Mouse (Mus musculus): ENCODE data around the gene Irak2. TPM values are rescaled to one million over a fixed set of nuclear protein-coding genes. Genes with fewer than 3 reads are reported as not detected.

Gene Irak2
- 8.5 and 16.6 TPM in 2 replicates for polyA plus RNA-seq (2021; fragmentation: Nextera tagmentation)
- long read RNA-seq, experiment 1, transcript Irak2-201 (13 exons, 3,196 nt) = major isoform, 49 of 76 reads
- long read RNA-seq, experiment 1, partial matches to known transcripts = 8 of 76 reads
- long read RNA-seq, experiment 1, other reads (novel, unspliced or antisense) = 7 of 76 reads
- long read RNA-seq, experiment 2, transcript Irak2-201 (13 exons, 3,196 nt) = major isoform, 6 of 11 reads
- long read RNA-seq, experiment 2, partial matches to known transcripts = 2 of 11 reads
- long read RNA-seq, experiment 2, other reads (novel, unspliced or antisense) = 3 of 11 reads

GRCm38 (mm10) chr6:113638302-113639040 is at the start of gene Irak2:
Gene Irak2, plus strand, starts transcription at chr6:113638467.

GRCm38 (mm10) chr6:113600543-113601139 is 37.6 kb upstream of the Irak2 start, which contains the start of gene Fancd2os:
Gene Fancd2os, minus strand, starts transcription at chr6:113600715.

DNA sequence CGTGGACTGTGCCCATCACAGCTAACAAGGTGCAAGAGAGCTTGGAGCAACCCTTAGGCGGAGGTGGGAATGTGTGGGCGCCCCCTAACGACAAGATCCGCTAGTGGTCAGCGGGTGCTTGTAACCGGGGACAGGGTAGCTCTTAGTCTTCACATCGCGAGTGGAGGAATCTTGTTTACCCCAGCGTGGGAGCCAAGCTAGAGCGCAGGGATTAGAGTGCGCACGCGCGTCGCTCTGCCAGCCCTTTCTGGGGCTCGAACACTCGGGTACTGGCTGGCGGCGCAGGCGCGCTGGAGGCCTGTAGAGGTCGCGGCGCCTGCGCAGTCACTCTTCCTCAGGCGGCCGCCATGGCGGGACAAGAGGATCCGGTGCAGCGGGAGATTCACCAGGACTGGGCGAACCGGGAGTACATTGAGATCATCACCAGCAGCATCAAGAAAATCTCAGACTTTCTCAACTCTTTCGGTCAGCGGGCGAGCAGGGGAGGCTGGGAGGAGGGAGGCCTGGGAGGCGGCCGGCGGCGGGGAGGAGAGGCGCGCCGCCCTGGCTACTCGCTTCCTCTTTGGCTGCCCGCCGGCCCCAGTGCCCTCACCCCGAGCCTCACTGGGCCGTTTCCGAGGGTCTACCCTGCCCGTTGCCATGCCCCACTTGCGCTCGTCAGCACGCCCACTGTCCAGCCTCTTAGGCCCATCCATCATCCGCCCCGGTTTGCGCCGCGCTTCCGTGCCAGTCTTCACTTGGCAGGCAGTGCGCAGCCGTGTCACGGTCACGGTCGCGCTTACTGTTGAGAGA is 33.6 kb upstream of the Irak2 start, which contains the start of gene Brk1:
Gene Brk1 (plus strand): TSS at position 341 of the 792 bp plus-strand sequence.

DNA sequence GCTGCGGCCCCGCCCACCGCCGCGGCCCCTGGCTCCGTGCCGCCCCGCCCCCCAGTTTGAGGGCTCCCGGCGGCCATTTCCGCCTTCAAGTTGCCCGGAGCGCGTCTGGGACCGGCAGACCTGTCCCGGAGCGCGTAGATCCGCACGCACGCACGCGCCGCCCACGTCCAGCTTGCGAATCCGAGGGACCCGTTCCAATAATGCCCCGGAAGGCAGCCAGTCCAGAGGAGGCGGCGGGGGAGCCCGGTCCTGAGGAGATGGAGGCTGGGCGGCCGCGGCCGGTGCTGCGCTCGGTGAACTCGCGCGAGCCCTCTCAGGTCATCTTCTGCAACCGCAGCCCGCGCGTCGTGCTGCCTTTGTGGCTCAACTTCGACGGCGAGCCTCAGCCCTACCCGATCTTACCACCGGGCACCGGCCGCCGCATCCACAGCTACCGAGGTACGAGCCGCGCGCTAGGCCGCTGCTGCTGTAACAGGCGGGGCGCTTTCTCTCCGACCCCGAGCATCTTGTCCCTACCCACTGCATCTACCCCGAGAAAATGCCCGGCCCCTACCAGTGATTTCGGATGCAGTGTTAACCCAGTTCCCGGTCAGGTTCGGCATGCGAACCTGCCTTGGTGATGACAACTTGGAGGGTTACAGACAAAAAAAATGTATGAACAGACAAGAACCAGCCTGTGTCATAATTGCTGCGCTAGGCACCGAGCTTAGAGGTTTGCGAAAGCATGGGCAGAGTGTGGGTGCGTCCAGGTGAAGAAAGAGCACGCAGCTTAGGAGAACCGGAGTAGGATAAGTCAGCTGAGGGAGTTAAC is 14.1 kb upstream of the Irak2 start, which contains the start of gene Vhl:
Gene Vhl (plus strand): TSS at position 19 of the 811 bp plus-strand sequence.

DNA sequence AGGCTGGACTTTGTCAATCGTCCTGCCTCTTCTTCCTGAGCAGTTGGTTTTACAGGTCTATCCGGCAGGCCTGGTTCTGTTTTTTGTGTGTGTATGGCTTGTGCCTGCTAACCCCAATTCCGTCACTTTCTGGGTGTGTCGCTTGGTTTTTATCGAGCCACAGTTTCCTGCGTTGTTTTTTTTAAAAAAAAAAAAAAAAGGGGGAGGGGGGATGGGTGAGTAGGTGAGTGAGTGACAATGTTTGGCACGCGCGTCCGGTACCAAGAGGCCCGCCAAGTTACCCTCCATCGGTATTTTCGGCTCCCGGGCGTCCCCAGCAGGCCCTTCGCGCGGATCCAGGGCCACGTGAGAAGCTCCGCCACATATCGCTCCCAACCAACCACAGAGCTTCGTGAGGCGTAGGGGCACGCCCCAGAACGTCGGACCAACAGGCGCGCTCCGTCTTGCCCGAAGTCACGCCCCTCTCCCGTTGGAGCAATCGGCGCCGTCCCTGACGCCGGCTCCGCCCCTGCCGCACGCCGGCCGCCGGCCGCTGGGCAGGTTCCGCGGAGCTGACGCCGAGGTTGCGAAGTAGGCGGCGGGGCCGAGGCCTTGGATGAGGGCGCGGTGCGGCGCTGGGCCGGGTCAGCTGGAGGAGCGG is 58.4 kb downstream of the Irak2 start, which contains the start of gene Tatdn2:
Gene Tatdn2 (plus strand): TSS at position 469 of the 640 bp plus-strand sequence.

DNA sequence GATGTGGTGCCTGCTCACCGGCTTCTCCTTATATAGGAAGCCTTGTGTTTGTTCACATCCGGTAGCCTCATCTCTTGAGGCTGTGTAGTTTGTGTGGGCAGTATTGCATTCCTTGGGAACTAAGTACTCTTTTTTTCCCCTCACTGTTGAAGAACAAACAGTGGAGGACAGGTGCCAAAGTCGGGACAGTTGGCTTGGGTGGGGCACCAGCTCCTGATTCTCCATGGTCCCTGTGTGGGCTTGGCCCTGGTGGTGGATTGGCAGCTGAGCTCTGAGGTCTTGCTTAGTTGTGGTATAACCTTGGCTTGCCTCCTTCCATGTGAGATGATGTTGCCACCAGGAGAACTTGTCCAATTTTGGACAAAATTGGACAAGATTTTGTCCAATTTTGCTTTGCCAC is 81.6 kb downstream of the Irak2 start, which contains the start of gene Ghrl:
Gene Ghrl (minus strand): TSS at position 3 of the 400 bp plus-strand sequence.

DNA sequence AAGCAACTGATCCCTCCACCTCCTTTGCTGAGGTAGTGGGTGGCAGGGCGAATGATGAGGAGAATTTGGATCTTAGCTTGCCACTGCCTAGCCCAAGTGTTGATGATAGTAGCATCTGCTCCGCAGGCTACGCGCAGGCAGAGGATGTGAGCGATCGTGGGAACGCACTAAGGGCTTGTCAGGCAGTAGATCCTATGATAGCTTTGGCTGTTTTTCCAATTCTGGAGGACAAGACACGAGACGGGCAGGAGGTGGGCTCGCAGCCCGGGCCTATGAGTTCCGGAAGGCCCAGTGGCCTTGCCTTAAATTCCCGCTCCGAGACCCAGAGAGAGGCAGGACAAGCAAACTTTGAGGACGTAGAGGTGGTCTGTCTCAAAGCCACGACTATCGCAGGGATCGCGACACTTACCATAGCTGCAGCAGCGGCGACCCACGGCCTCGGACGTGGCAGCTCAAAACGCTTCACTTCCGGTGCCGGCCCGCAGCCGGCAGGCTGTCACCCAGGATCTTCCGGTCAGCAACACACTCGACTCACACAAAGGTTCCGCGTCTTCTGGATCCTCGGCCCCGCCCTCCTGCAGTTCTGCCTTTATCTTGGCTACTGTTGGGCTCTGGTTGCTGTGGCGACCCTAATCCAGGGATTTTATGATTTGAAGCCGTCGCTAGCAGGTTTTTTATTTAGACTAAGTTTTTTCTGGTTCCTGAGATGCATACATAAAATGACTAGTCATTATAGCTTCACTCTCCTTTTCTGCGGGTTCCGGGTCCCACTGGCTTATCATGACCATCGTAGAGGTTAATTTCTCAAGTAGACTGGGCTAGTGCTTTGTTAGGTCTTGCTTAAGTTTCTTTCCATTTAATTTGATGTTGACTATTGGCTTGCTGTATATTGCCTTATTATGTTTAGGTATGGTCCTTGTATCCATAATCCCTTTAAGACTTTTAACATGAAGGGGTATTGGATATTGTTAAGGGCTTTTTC is 102.3 kb downstream of the Irak2 start, which contains the start of gene Sec13:
Gene Sec13 (minus strand): TSS at position 508 of the 982 bp plus-strand sequence.

Other genes with a start within 250 kb of the Irak2 start
- gene Ttll3, start 249.2 kb upstream of the Irak2 start, polyA plus RNA-seq (2021; fragmentation: Nextera tagmentation) = 3.0 and 3.4 TPM in 2 replicates
- gene Rpusd3, start 219.1 kb upstream of the Irak2 start, polyA plus RNA-seq (2021; fragmentation: Nextera tagmentation) = 16.2 and 16.3 TPM in 2 replicates
- gene Cidec, start 202.7 kb upstream of the Irak2 start, polyA plus RNA-seq (2021; fragmentation: Nextera tagmentation) = not detected in 2 replicates
- gene Jagn1, start 195.9 kb upstream of the Irak2 start, polyA plus RNA-seq (2021; fragmentation: Nextera tagmentation) = 76.8 and 86.7 TPM in 2 replicates
- 0.17 and 0.43 TPM in 2 replicates for gene Il17re, start 180.0 kb upstream of the Irak2 start, polyA plus RNA-seq (2021; fragmentation: Nextera tagmentation)
- gene Il17rc, start 167.0 kb upstream of the Irak2 start, polyA plus RNA-seq (2021; fragmentation: Nextera tagmentation) = 5.2 and 6.6 TPM in 2 replicates
- 78.3 and 85.0 TPM in 2 replicates for gene Creld1, start 155.2 kb upstream of the Irak2 start, polyA plus RNA-seq (2021; fragmentation: Nextera tagmentation)
- 18.0 and 26.8 TPM in 2 replicates for gene Prrt3, start 136.5 kb upstream of the Irak2 start, polyA plus RNA-seq (2021; fragmentation: Nextera tagmentation)
- gene Emc3, start 106.8 kb upstream of the Irak2 start, polyA plus RNA-seq (2021; fragmentation: Nextera tagmentation) = 84.7 and 101 TPM in 2 replicates
- 3.6 and 4.7 TPM in 2 replicates for gene Fancd2, start 106.8 kb upstream of the Irak2 start, polyA plus RNA-seq (2021; fragmentation: Nextera tagmentation)
- 0.27 and 0.33 TPM in 2 replicates for gene Fancd2os, start 37.8 kb upstream of the Irak2 start, polyA plus RNA-seq (2021; fragmentation: Nextera tagmentation)
- gene Brk1, start 33.7 kb upstream of the Irak2 start, polyA plus RNA-seq (2021; fragmentation: Nextera tagmentation) = 287 and 297 TPM in 2 replicates
- gene Vhl, start 14.5 kb upstream of the Irak2 start, polyA plus RNA-seq (2021; fragmentation: Nextera tagmentation) = 37.1 and 39.1 TPM in 2 replicates
- 1.1 and 1.4 TPM in 2 replicates for gene Tatdn2, start 58.6 kb downstream of the Irak2 start, polyA plus RNA-seq (2021; fragmentation: Nextera tagmentation)
- gene Ghrl, start 81.4 kb downstream of the Irak2 start, polyA plus RNA-seq (2021; fragmentation: Nextera tagmentation) = not detected in 2 replicates
- gene Sec13, start 102.3 kb downstream of the Irak2 start, polyA plus RNA-seq (2021; fragmentation: Nextera tagmentation) = 118 and 151 TPM in 2 replicates

Measured in left cerebral cortex, adult 6 months (tissue).